Mouse (Mus musculus) heart, adult 2 months (tissue): Measurements from ENCODE around the gene Cyb5r1.

Experiments
- CTCF ChIP-seq: fragments of 200-600 bp; IDR thresholded peaks from 2 replicates; pipeline ENCODE4 v1.8.1; 2022; ENCODE audit warnings: antibody characterized with exemption, mild to moderate bottlenecking, moderate library complexity
- EP300 ChIP-seq: fragments of 200-500 bp; IDR thresholded peaks from 2 replicates; pipeline ENCODE4 v1.6.1; 2011; ENCODE audit warnings: low read depth, low read length, control low read depth; ENCODE audit not compliant: insufficient read depth
- POLR2A ChIP-seq: fragments of 200-500 bp; IDR thresholded peaks from 2 replicates; pipeline ENCODE4 v1.6.1; 2011; ENCODE audit warnings: mild to moderate bottlenecking, low read depth, low read length, control low read depth; ENCODE audit not compliant: insufficient read depth

DNA sequence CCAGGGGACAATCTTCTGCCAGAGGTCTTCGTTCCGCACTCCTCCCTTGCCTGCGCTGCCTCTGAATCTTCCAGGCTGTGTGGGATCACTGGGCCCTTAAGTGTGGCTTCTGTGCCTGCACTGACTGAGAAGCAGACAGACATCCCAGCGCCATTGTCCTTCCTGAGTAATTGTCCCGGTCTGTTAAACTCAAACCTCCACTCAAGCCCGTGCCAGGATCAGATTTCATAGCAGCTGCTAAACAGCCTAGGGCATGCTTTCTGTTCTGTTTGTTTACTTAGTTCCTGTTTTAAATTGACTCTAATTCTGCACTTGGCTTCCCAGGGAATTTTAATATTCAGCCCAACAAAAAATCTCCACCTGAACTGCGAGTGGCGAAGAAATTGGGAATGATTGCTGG is 2.7 kb downstream of the Cyb5r1 start:
- no peak for TF ChIP-seq CTCF
- no peak for TF ChIP-seq POLR2A
- TF ChIP-seq EP300 = no peak
